Mouse (Mus musculus) activated CD4-positive, CD25-positive, alpha-beta regulatory T cell, adult 4 months (primary cell): Measurements from ENCODE around the gene Gars. TPM values are rescaled to one million over a fixed set of nuclear protein-coding genes. Genes with fewer than 3 reads are reported as not detected.
A peak's percentile ranks its signal among the peaks of the same experiment; 100 is the strongest.

ENCODE experiments used
- ATAC-seq: one replicate; pipeline ENCODE4 v1.8.0; 2017
- polyA plus RNA-seq, 2 experiments: library from polyadenylated mRNA; unstranded; fragments of 100-300 nt; shearing (Covaris generic); gene quantifications; one replicate each; pipeline ENCODE4 v1.2.1; 2017

Gene Gars
- 10 to 100 TPM; 30.6 to 36.7 TPM for polyA plus RNA-seq

DNA sequence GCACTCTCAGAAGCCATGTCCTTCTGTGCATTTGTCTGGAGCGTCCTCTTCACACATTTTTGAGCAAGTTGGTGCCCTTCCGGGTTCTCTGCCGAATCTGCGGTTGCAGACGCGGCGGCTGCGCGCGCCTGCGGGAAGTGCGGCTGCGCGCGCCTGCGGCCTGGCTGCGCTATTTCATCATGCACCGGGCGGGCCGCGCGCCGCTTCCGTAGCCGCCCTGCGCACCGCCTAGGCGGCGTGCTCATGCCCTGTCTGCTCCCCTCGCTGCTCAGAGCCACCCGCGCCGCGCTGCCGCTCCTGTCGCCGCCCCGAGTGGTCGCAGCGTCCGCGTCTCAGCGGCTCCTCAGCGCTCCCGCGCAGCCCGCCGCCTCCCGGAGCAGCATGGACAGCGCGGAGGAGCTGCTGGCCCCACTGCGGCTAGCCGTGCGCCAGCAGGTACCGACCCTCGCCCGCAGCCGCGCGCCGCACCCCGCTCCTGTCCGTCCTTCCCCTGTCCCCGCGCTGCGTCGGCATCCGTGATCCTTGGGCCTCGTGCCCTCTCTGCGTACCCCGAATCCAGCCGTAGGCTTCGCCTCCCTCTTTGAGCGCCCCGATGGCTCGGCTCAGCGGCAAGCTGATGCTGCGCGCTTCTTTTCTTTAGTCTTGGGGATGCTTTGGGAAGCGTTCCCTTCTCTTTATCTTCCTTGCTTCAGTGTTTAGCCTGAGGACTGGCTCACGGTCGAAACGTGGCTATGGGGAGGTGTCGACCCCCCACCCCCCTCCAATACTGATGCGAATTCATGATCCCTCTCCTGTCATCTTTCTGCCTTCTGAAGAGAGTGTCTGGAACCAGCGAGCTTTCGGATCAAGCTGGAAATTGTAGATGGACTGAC is at the start of gene Gars:
TSS of gene Gars (plus strand) at position 209 of the 872 bp plus-strand sequence.
- ATAC-seq = peak; percentile 95

DNA sequence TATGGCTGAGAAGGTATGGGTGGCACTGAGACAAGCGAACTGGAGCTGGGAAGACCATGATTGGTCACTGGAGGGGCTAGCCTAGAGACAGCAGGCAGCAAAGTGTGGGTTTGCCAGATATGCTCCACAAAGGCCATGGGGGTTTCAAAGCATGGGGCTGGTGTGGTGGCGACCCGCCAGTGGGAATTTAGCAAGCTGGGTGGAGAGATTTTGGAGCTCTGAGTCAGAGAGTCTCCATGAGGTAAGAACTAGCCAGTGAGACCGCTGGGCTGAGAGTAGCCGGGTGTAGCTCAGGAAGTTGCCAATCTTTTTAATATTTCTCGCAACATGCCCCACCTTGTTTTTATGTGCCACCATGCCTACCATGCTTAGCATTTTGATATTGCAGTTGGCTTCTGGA is 49.7 kb upstream of the Gars start:
- ATAC-seq = no peak

GRCm38 (mm10) chr6:54991189-54991588 is 46.6 kb upstream of the Gars start:
- ATAC-seq = no peak

- no peak for ATAC-seq
These were observed 45.7 kb upstream of the Gars start for GRCm38 (mm10) chr6:54992141-54992540.

DNA sequence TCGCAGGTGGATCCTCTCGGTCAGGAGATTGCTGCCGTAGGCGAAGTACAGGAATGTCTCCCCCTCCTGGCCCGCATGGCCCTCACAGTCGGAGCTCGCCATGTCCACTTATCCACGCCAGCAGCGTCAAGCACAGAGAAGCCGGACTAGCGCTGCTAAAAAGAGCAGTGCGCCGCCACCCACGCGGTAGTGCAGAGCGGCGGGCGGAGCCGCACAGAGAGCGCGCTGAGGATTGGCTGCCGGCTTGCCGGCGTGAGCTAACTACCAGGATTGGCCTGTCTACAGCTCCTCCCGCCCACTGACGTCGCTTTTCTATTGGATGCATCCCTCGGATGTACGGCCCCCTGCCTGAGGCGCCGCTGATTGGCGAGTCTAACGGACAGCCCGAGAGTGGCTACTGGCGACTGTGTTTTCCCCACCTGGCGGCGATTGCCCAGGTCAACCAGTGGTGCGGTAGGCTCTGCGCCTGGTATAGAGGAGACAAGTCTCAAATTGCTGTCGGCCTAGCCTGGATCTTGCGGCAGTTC is 45.0 kb upstream of the Gars start, which contains the start of gene Ggct:
TSS of gene Ggct (minus strand) at position 217 of the 527 bp plus-strand sequence.
- peak; percentile 100 for ATAC-seq

DNA sequence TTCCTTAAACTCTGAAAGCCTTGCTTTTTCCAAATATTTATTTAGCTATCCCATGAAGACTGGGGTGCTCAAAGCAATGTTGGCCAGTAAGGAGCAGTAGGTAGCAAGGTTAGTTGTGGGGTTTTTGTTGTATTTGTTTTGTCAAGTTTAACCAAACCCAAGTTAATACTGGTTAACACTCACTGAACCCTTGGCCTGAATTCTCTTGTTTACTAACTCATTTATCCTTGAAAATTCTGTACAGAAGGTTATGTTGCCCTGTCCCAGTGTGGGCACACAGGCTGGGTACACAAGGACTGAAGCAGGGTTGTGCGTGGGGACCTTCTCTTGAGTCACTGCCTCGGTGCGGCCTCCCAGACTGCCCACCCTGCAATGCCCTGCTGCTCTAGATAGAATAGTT is 41.4 kb upstream of the Gars start:
- no peak for ATAC-seq

DNA sequence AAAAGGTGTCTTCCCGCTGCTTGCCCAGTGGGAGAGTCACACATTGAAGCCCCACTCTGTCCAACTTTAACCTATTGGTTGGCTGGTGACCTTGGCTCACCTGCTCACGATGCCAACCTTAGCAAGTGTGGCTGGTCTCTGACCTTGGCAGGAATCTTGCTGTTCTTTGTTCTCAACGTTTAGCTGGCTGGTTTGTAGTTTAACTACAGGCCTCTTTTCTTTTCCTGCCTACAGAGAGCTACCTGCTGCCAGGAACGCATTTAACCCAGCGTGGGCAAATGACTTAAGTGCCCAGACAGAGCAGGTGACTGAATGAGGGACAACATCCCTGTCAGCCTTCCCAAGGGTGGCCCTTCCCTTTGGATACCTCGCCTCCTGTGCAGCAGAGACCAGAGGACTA is 40.1 kb upstream of the Gars start:
- no peak for ATAC-seq

GRCm38 (mm10) chr6:55001320-55001719 is 36.5 kb upstream of the Gars start:
- ATAC-seq = no peak

GRCm38 (mm10) chr6:55002438-55002837 is 35.4 kb upstream of the Gars start:
- no peak for ATAC-seq

DNA sequence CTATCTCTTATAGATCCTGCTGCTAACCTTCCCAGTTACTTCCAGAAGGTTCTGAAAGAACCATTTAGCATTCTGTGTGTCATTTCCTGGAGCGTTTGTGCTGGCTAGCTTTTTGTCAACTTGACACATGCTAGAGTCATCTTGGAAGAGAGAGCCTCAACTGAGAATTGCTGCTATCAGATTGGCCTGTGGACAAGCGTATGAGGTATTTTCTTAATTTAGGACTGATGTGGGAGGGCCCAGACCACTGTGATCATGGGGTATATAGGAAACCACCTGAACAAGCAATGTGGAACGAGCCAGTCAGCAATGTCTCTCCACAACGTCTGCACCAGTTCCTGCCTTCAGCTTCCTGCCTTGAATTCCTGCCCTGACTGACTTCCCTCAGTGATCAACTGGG is 34.2 kb upstream of the Gars start:
- no peak for ATAC-seq

DNA sequence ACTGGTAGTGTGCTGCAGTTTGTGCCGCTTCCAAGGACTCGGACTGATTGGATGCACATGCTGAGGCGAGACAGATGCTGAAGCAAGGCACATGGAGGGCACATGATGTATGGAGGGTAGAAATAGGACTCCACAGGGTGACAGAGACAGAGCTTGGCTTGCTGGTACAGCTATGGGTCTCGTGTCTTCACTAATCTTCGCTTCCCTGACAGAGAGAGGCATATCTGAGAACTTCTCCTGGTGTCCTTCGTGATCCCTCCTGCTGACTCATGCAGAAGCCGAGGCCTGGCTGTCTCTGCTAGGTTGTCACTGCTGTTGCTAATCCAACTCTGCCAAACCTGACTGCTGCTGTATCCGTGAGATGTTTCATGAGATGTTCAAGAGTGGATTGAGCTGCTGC is 29.4 kb upstream of the Gars start:
- ATAC-seq = no peak

GRCm38 (mm10) chr6:55009391-55010230 is 28.2 kb upstream of the Gars start:
- no peak for ATAC-seq

- no peak for ATAC-seq
These were observed 27.3 kb upstream of the Gars start for GRCm38 (mm10) chr6:55010330-55011091.

GRCm38 (mm10) chr6:55012516-55012915 is 25.3 kb upstream of the Gars start:
- ATAC-seq = no peak

DNA sequence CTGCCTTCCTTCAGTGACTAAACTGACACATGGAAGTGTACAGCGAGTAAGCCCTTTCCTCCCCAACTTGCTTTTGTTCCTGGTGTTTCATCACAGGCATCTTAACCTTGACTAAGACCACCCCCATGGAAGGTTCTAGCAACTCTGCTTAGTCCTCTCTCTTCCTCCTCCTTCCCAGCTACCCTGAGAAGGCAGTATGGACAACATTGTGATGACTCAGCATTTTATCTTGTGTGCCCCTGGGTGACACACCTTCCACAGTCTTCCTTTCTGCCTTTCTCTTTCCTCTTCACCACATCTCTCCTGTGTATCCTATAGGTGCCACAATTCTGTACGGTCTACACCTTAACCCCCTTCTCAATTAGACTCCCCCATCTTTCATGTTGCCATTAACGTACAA is 23.6 kb upstream of the Gars start:
- no peak for ATAC-seq

DNA sequence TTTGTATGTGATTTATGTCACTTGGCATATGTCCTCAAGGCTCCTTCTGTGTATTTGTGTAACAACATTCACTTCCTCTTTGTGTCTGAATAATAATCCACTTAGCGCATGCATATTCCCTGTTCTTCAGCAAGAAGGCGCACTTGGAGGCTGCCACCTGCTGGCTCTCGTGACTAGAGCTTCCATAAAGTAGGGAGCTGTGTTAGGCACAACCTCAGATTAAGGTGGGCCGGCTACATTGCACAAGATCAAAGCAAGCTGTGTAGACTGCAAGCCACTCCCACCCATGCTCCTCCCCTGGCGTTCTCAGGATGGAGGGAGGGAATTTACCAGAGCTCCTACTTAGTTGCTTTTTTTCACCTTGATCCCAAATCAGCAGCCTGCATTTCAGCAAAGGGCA is 21.6 kb upstream of the Gars start:
- peak; percentile 52 for ATAC-seq

- peak; percentile 77 for ATAC-seq
These were observed 20.9 kb upstream of the Gars start for GRCm38 (mm10) chr6:55016710-55017583.

- ATAC-seq = no peak
These were observed 19.4 kb upstream of the Gars start for GRCm38 (mm10) chr6:55018417-55018816.

DNA sequence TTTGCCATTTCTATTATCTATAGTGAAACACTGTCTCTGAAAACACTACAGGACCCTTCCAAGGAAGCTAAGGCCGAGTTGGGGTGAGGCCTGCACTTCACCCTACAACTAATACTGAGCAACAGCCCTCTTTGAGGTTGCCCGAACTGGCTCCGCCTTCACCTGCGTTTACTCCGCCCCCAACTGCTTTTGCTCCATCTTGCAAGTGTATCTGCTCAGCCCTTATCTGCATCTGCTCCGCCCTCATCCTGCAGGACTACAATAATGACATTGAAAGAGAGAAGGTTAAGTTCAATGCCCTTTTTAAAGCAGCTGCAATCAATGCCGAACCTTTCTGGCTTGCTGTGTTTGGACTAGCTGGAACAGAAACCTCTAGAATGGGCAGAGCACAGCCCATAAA is 16.0 kb upstream of the Gars start:
- ATAC-seq = no peak

GRCm38 (mm10) chr6:55027642-55028041 is 10.2 kb upstream of the Gars start:
- no peak for ATAC-seq

GRCm38 (mm10) chr6:55036731-55037130 is 1.1 kb upstream of the Gars start:
- no peak for ATAC-seq
